Mouse (Mus musculus): ENCODE measurements around the gene Ciita.

DNA sequence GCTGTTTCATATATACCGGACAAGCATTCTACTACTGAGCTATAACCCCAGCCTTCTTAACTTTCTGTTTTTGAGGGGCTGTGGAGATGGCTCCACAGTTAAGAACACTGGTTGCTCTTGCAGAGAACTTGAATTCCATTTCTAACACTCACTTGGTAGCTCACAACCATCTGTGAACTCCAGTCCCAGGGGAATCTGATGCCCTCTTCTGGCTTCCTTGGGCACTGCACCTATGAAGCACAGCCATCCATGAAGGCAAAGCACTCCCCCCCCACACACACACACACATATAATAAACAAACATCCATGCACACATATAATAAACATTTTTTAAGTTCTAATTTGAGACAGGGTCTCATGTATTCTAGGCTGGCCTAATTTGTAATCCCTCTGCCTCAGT is 43.0 kb downstream of the Ciita start:
- TF ChIP-seq MAZ (IDR thresholded peaks at IDR 0.05; ENCODE audit: low read depth, low read length), result no peak
- TF ChIP-seq CTCF (conservative IDR thresholded peaks at IDR 0.05 in 1 of 2, IDR thresholded peaks at IDR 0.05 in 1 of 2; ENCODE audit: low read depth in 2 of 2, low read length in 2 of 2), result peak; percentile 85 to 93
- no peak for TF ChIP-seq MEF2A (IDR thresholded peaks at IDR 0.05; ENCODE audit: borderline replicate concordance, low read depth, low read length)
- TF ChIP-seq HCFC1 (IDR thresholded peaks at IDR 0.05; ENCODE audit: low read depth, low read length), result no peak
- TF ChIP-seq USF1 (IDR thresholded peaks at IDR 0.05; ENCODE audit: low read depth, low read length), result no peak

Measured in CH12.LX (cell line).